Mouse (Mus musculus) midbrain, postnatal 0 days (tissue): ENCODE data around the gene Dgke. TPM values are rescaled to one million over a fixed set of nuclear protein-coding genes. Genes with fewer than 3 reads are reported as not detected.
"Not testable (repeated sequence)": the region's sequence is repeated elsewhere in the genome, so short reads cannot be mapped to it uniquely, and the experiment has no call there.

Source experiments
- ATAC-seq: fragments of 200-750 bp; cut with Nextera tagmentation; 2 replicates; pipeline ENCODE4 v1.8.0; 2017; ENCODE audit warnings: moderate number of reproducible peaks, mild to moderate bottlenecking, moderate TSS enrichment, moderate library complexity; ENCODE audit not compliant: low FRiP score
- DNase-seq: peaks from one replicate; pipeline ENCODE4 v3.0.0-alpha.2; 2015; ENCODE audit warnings: low spot score
- H3K27ac ChIP-seq: fragments of 300-500 bp; sonication (generic); 2 replicates; pipeline ENCODE4 v1.5.1; 2014; ENCODE audit warnings: low read depth, mild to moderate bottlenecking, low read length, mixed read lengths
- H3K27me3 ChIP-seq: fragments of 300-500 bp; sonication (generic); 2 replicates; pipeline ENCODE4 v1.6.1; 2014; ENCODE audit warnings: low read length, control low read depth, mixed read lengths; ENCODE audit not compliant: insufficient read depth
- H3K36me3 ChIP-seq: fragments of 300-500 bp; sonication (generic); 2 replicates; pipeline ENCODE4 v1.6.1; 2014; ENCODE audit warnings: low read length, control low read depth, mixed read lengths; ENCODE audit not compliant: insufficient read depth
- H3K4me1 ChIP-seq: fragments of 300-500 bp; sonication (generic); 2 replicates; pipeline ENCODE4 v1.6.1; 2014; ENCODE audit warnings: mild to moderate bottlenecking, control low read depth, antibody characterized with exemption, low read length, mixed read lengths; ENCODE audit not compliant: insufficient read depth
- H3K4me2 ChIP-seq: fragments of 300-500 bp; sonication (generic); 2 replicates; pipeline ENCODE4 v1.6.1; 2014; ENCODE audit warnings: low read depth, mild to moderate bottlenecking, low read length, mixed read lengths; ENCODE audit not compliant: poor library complexity, severe bottlenecking
- H3K4me3 ChIP-seq: fragments of 300-500 bp; sonication (generic); 2 replicates; pipeline ENCODE4 v1.5.1; 2014; ENCODE audit warnings: low read depth, mild to moderate bottlenecking, low read length, moderate library complexity
- H3K9ac ChIP-seq: fragments of 300-500 bp; sonication (generic); replicated peaks from 2 replicates; pipeline ENCODE4 v1.6.1; 2014; ENCODE audit warnings: mild to moderate bottlenecking, low read length, moderate library complexity, mixed read lengths; ENCODE audit not compliant: poor library complexity, severe bottlenecking
- H3K9me3 ChIP-seq: fragments of 300-500 bp; sonication (generic); 2 replicates; pipeline ENCODE4 v1.6.1; 2016; ENCODE audit warnings: low read length, control low read depth
- CTCF ChIP-seq: IDR thresholded peaks from 2 replicates; pipeline ENCODE4 v1.5.1; 2016; ENCODE audit warnings: antibody characterized with exemption, mild to moderate bottlenecking
- WGBS: fragments of 180-500 bp; shearing (Covaris S2); extraction: QIAGEN DNeasy Blood & Tissue Kit; methylation state at CpG from one replicate; pipeline ENCODE4 v1.1.7; 2014; 5-methylcytosine and 5-hydroxymethylcytosine counted together
- polyA plus RNA-seq: library from polyadenylated mRNA; unstranded; fragments of >200 nt; fragmentation: Nextera tagmentation; extraction: Ambion mirVana; gene quantifications from 2 replicates; pipeline ENCODE4 v1.2.1, GENCODE M21; 2015
- total RNA-seq: library from RNA; depleted of rRNA; stranded (reverse); fragments of >200 nt; gene quantifications from 2 replicates; pipeline ENCODE4 v1.2.3, GENCODE M21; 2014

The Dgke gene
- total and polyA plus RNA-seq, 2 experiments from 2014 or later, result 16.0 to 35.4 TPM

DNA sequence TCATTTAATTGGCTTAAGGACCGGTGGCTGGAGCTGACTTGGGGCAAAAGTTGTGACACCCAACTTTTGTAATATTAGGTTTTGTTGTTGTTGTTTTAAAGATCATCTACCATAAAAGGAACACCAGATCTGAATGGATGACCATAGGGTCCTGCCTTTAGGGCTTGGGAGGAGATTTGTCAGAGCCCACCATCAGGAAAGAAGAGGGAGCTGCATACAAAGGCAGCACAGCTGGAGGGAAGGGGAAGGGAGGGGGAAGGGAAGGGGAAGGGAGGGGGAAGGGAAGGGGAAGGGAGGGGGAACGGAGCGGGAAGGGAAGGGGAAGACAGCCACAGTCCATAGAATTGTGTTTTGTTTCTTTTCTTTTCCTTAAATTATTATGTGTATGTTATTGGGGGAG is 68.2 kb downstream of the Dgke start:
- Histone ChIP-seq H3K27ac (no peak overlapping the region), H3K4me3 (no peak overlapping the region), H3K27me3 (peaks cover 18% of the 10 kb centered on the region), H3K9me3 (no peaks in the 10 kb centered on the region), H3K36me3 (no peaks in the 10 kb centered on the region), H3K4me1 (no peaks in the 10 kb centered on the region), H3K9ac (no peak overlapping the region), H3K4me2 (no peak overlapping the region)
- DNase-seq (no peak), ATAC-seq (no peak)
- TF ChIP-seq CTCF, result no peak
- 23% methylated on average over 2 of the region's 3 CpGs for WGBS

DNA sequence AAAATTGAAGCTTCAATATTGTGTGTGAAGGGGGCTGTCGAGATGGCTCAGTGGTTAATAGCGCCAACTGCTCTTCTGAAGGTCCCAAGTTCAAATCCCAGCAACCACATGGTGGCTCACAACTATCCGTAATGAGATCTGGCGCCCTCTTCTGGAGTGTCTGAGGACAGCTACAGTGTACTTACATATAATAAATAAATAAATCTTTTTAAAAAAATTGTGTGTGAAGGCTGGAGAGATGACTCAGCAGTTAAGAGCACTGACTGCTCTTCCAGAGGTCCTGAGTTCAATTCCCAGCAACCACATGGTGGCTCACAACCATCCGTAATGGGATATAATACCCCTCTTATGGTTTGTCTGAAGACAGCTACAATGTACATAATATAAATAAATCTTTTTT is 69.3 kb downstream of the Dgke start:
- 87% methylated on average over 5 of the region's 5 CpGs for WGBS
- not testable (repeated sequence) for H3K4me3 ChIP-seq, H3K4me2 ChIP-seq, H3K36me3 ChIP-seq, DNase-seq, H3K9me3 ChIP-seq, ATAC-seq, H3K27ac ChIP-seq, H3K4me1 ChIP-seq, H3K9ac ChIP-seq
- H3K27me3 ChIP-seq, result peaks cover 18% of the 10 kb centered on the region

DNA sequence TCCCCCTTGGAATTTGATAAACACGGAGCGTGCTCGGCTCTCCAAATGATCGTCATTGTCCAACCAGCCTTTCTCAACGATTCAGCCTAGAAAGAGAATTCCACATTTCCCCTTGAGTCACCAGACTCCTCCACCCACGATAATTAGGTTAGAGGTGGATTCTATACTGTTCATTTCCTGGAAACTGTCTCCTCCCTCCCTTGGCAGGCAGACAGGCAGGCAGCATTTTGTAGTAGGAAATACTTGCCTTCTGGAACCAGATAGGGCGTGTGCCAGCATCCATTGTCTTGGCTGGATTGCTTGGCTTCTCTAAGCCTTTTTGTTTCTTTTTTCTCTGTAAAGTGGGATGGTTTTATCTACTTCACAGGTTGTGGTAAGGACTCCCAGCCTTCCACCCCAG is 70.2 kb downstream of the Dgke start:
- Histone ChIP-seq H3K4me3 (no peak overlapping the region), H3K27ac (no peak overlapping the region), H3K27me3 (peaks cover 18% of the 10 kb centered on the region), H3K9ac (no peak overlapping the region), H3K4me1 (no peaks in the 10 kb centered on the region), H3K36me3 (no peaks in the 10 kb centered on the region), H3K4me2 (no peak overlapping the region), H3K9me3 (no peaks in the 10 kb centered on the region)
- 73% methylated on average over 7 of the region's 7 CpGs for WGBS
- DNase-seq, result no peak
- TF ChIP-seq CTCF, result no peak
- ATAC-seq, result no peak

DNA sequence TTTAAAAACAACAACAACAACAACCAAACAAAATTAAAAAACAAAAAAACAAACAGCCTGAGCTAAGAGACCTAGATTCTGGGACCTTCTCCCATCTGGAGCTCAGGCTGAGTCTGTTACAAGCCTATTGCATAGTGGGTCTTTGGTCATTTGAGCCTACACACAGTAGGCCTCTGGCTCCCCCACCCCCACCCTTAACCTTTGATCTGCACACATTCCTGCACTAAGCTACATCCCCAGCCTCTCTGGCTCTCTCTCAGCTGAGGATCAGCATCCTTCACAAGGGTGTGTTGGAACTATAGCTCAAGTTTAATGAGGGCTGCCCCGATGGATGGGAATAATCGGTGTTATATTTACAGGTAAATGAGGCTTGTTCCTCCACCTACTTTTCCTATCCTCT is 71.0 kb downstream of the Dgke start:
- 84% methylated on average over 2 of the region's 2 CpGs for WGBS
- TF ChIP-seq CTCF, result no peak
- ATAC-seq (no peak), DNase-seq (no peak)
- Histone ChIP-seq H3K27ac (no peak overlapping the region), H3K4me1 (no peaks in the 10 kb centered on the region), H3K36me3 (peaks cover 6% of the 10 kb centered on the region), H3K4me2 (no peak overlapping the region), H3K9me3 (no peaks in the 10 kb centered on the region), H3K4me3 (no peak overlapping the region), H3K9ac (no peak overlapping the region), H3K27me3 (peaks cover 18% of the 10 kb centered on the region)

DNA sequence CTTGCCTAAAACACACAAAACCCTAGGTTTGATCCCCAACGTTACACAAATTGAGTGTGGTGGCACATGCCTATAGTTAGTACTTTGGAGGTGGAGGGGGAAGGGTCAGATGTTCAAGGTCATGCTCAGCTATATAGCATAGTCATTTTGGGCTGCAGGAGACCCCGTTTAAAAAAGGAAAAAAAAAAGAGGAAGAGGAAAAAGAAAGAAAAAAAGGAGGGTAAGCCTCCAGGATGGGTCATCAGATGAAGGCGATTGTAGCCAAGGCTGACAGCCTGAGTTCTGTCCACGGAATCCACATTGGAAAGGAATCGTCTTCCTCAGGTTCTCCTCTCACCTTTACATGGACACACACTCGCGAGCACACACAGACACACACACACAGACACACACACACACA is 72.2 kb downstream of the Dgke start:
- Histone ChIP-seq H3K4me1 (no peaks in the 10 kb centered on the region), H3K4me3 (no peak overlapping the region), H3K27ac (no peak overlapping the region), H3K9ac (no peak overlapping the region), H3K27me3 (peaks cover 12% of the 10 kb centered on the region), H3K36me3 (peaks cover 6% of the 10 kb centered on the region), H3K4me2 (no peak overlapping the region), H3K9me3 (no peaks in the 10 kb centered on the region)
- WGBS, result 89% methylated on average over 7 of the region's 7 CpGs
- TF ChIP-seq CTCF, result no peak
- no peak for DNase-seq
- no peak for ATAC-seq

DNA sequence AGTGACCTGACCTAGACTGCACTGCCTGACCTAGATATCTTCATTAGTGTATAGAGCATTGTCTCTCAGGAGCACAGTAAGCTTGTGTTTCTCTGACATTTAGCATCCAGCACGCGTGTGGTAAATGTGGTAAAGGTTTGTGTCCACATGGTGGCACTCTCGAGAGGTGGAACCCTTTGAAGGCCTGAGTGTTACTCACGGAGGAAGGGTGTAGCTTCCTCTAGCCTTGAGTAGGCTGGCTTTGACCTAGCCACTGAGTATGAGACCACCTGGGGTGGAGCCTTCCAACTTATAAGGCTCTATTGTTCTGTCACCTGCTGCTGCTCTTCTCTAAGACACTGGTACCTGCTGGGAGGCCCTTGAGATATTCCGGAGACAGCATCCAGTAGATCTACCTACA is 73.0 kb downstream of the Dgke start:
- Histone ChIP-seq H3K9me3 (no peaks in the 10 kb centered on the region), H3K36me3 (peaks cover 6% of the 10 kb centered on the region), H3K4me3 (no peak overlapping the region), H3K9ac (no peak overlapping the region), H3K27me3 (peaks cover 7% of the 10 kb centered on the region; the same call in 1 of the 2 replicates), H3K4me1 (no peaks in the 10 kb centered on the region), H3K4me2 (no peak overlapping the region), H3K27ac (no peak overlapping the region)
- DNase-seq (peak; percentile 42), ATAC-seq (no peak)
- 19% methylated on average over 5 of the region's 5 CpGs for WGBS
- TF ChIP-seq CTCF, result peak; percentile 63
